Mouse (Mus musculus) erythroid progenitor cell, adult 5-6 weeks (primary cell): ENCODE results near the gene Hnrnpdl. TPM values are rescaled to one million over a fixed set of nuclear protein-coding genes. Genes with fewer than 3 reads are reported as not detected.

Source experiments
- ATAC-seq: replicated peaks from 2 replicates; pipeline ENCODE4 v1.8.0; 2016; ENCODE audit warnings: moderate number of reproducible peaks, mild to moderate bottlenecking, moderate TSS enrichment, inconsistent platforms; ENCODE audit not compliant: poor library complexity, low FRiP score, severe bottlenecking
- total RNA-seq, 2 experiments: library from RNA; stranded (forward) in 1 of 2; stranded (reverse) in 1 of 2; fragments of 150-400 nt in 1 of 2; fragments of 186-747, 209-891 nt in 1 of 2; gene quantifications; 2 replicates each; pipeline versions ENCODE4 v1.2.3 to v1.2.4; 2015 to 2017; ENCODE audit warnings: low replicate concordance in 2 of 2

Hnrnpdl gene
- total RNA-seq, 2 experiments from 2014 or later, result 233 to 262 TPM

GRCm38 (mm10) chr5:100012599-100012998, 26.9 kb downstream of the Hnrnpdl start:
- ATAC-seq, result no peak

- ATAC-seq, result no peak
Observed at GRCm38 (mm10) chr5:100008485-100008884, 31.0 kb downstream of the Hnrnpdl start.

DNA sequence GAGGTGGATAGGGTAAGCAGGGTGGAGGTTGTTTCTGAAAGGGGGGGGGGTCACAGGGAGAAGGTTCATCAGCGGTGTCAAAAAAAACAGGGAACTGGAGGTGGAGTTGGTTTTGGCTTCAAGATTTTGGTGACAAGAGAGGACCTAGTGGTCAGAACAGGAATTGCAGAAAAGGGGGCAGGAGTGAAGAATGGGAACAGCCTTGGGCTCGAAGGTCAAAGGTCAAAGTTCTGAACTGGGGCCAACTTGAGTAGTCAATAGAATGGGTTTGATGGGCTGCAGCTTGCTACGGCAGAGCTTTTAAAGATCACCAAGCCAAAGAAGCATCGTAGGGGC, 32.5 kb downstream of the Hnrnpdl start:
- no peak for ATAC-seq

- ATAC-seq, result no peak
Observed at GRCm38 (mm10) chr5:100006324-100007039, 33.0 kb downstream of the Hnrnpdl start.

- ATAC-seq, result 0 out of 2 replicates have a peak, but pooled peaks have one; percentile 21
Observed at GRCm38 (mm10) chr5:100005896-100006295, 33.6 kb downstream of the Hnrnpdl start.

GRCm38 (mm10) chr5:100005431-100005830, 34.0 kb downstream of the Hnrnpdl start:
- peak; percentile 48; the same call in 1 of the 2 replicates for ATAC-seq

- ATAC-seq, result no peak
Observed at GRCm38 (mm10) chr5:100003895-100004294, 35.6 kb downstream of the Hnrnpdl start.

GRCm38 (mm10) chr5:100000500-100000899, 39.0 kb downstream of the Hnrnpdl start:
- no peak for ATAC-seq

DNA sequence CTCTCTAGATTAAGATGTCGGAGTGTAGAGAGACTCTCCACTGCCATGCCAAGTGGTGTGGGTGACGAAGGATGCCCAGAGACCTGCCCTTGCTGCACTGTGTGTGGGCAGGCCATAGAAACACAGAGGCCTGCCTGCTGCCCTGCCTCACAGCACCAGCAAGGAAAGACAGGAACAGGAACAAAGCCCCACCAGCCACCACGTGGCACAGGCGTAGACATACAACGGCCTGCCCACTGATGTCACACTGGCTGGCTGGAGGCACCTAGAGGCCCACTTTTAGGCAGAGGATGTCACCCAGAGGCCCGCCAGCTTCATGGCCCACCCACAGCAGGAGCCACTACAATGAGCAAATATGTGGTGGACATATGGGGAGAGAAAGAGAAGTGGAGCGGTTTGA, 39.4 kb downstream of the Hnrnpdl start:
- no peak for ATAC-seq

- no peak for ATAC-seq
Observed at GRCm38 (mm10) chr5:99994680-99995079, 44.8 kb downstream of the Hnrnpdl start.

- no peak for ATAC-seq
Observed at GRCm38 (mm10) chr5:99994166-99994565, 45.3 kb downstream of the Hnrnpdl start.

Other genes starting within 250 kb of the Hnrnpdl start
- gene Vamp9, start 133.4 kb downstream of the Hnrnpdl start, total RNA-seq (2015; ENCODE audit: low replicate concordance), result not detected in 2 replicates
- not detected in 2 replicates for gene Vamp9, start 133.4 kb downstream of the Hnrnpdl start, total RNA-seq (2017; ENCODE audit: low replicate concordance)
- gene Hnrnpd, start 60.7 kb downstream of the Hnrnpdl start, total RNA-seq (2015; ENCODE audit: low replicate concordance), result 231 and 281 TPM in 2 replicates
- gene Hnrnpd, start 60.7 kb downstream of the Hnrnpdl start, total RNA-seq (2017; ENCODE audit: low replicate concordance), result 118 and 215 TPM in 2 replicates
- gene 4930524J08Rik, start 60.6 kb downstream of the Hnrnpdl start, total RNA-seq (2015; ENCODE audit: low replicate concordance), result 8.8 TPM in 1 of 2 replicates, not detected in the other
- gene 4930524J08Rik, start 60.6 kb downstream of the Hnrnpdl start, total RNA-seq (2017; ENCODE audit: low replicate concordance), result 3.9 TPM in 1 of 2 replicates, not detected in the other
- 4.2 and 10.5 TPM in 2 replicates for gene Enoph1, start 321 bp upstream of the Hnrnpdl start, total RNA-seq (2015; ENCODE audit: low replicate concordance)
- 3.3 and 6.2 TPM in 2 replicates for gene Enoph1, start 321 bp upstream of the Hnrnpdl start, total RNA-seq (2017; ENCODE audit: low replicate concordance)
- gene Tmem150c, start 120.1 kb upstream of the Hnrnpdl start, total RNA-seq (2015; ENCODE audit: low replicate concordance), result not detected in 2 replicates
- gene Tmem150c, start 120.1 kb upstream of the Hnrnpdl start, total RNA-seq (2017; ENCODE audit: low replicate concordance), result 0.68 TPM in 1 of 2 replicates, not detected in the other